Mouse (Mus musculus) olfactory bulb, adult 2 months (tissue): ENCODE measurements around the gene Prdm13.

ENCODE experiments used
- CTCF ChIP-seq: fragments of 200-500 bp; IDR thresholded peaks from 2 replicates; pipeline ENCODE4 v1.5.1; 2012; ENCODE audit warnings: low read depth, mild to moderate bottlenecking, low read length, moderate library complexity; ENCODE audit not compliant: insufficient read depth
- POLR2A ChIP-seq: fragments of 200-500 bp; IDR thresholded peaks from 2 replicates; pipeline ENCODE4 v1.6.1; 2012; ENCODE audit warnings: mild to moderate bottlenecking, low read depth, low read length, moderate library complexity; ENCODE audit not compliant: insufficient read depth

- TF ChIP-seq POLR2A, result no peak
- TF ChIP-seq CTCF, result no peak
Observed at GRCm38 (mm10) chr4:21686934-21687333, 1.2 kb upstream of the Prdm13 start.
